Mouse (Mus musculus) embryonic facial prominence, embryonic 12.5 days (tissue): ENCODE measurements around the gene 4930407I10Rik. TPM values are rescaled to one million over a fixed set of nuclear protein-coding genes. Genes with fewer than 3 reads are reported as not detected.
A peak's percentile ranks its signal among the peaks of the same experiment; 100 is the strongest.

Experiments
- ATAC-seq: fragments of 200-750 bp; cut with Nextera tagmentation; 2 replicates; pipeline ENCODE4 v1.8.0; 2017; ENCODE audit not compliant: insufficient number of reproducible peaks, insufficient read depth, low FRiP score, low TSS enrichment
- H3K27ac ChIP-seq: fragments of 300-500 bp; sonication (generic); 2 replicates; pipeline ENCODE4 v1.5.1; 2016; ENCODE audit warnings: mild to moderate bottlenecking
- H3K27me3 ChIP-seq: fragments of 300-500 bp; sonication (generic); 2 replicates; pipeline ENCODE4 v1.6.1; 2016; ENCODE audit warnings: mild to moderate bottlenecking, moderate library complexity
- H3K36me3 ChIP-seq: fragments of 300-500 bp; sonication (generic); 2 replicates; pipeline ENCODE4 v1.6.1; 2016; ENCODE audit warnings: mild to moderate bottlenecking
- H3K4me1 ChIP-seq: fragments of 300-500 bp; sonication (generic); 2 replicates; pipeline ENCODE4 v1.6.1; 2016
- H3K4me2 ChIP-seq: fragments of 300-500 bp; sonication (generic); replicated peaks from 2 replicates; pipeline ENCODE4 v1.6.1; 2016; ENCODE audit warnings: mild to moderate bottlenecking, moderate library complexity
- H3K4me3 ChIP-seq: fragments of 300-500 bp; sonication (generic); 2 replicates; pipeline ENCODE4 v1.5.1; 2016; ENCODE audit warnings: mild to moderate bottlenecking
- H3K9ac ChIP-seq: fragments of 300-500 bp; sonication (generic); 2 replicates; pipeline ENCODE4 v1.6.1; 2016; ENCODE audit warnings: mild to moderate bottlenecking, moderate library complexity
- H3K9me3 ChIP-seq: fragments of 300-500 bp; sonication (generic); 2 replicates; pipeline ENCODE4 v1.6.1; 2016; ENCODE audit warnings: mild to moderate bottlenecking, moderate library complexity
- WGBS: fragments of 180-500 bp; shearing (Covaris S2); methylation state at CpG from one replicate; pipeline ENCODE4 v1.1.7; 2016; 5-methylcytosine and 5-hydroxymethylcytosine counted together
- polyA plus RNA-seq: library from polyadenylated mRNA; unstranded; fragments of >200 nt; fragmentation: Nextera tagmentation; extraction: Ambion mirVana; gene quantifications from 2 replicates; pipeline ENCODE4 v1.2.1, GENCODE M21; 2016

The 4930407I10Rik gene
- polyA plus RNA-seq, 1 experiment from 2014 or later, result 0.04 TPM

GRCm38 (mm10) chr15:82027276-82027675 is 31.7 kb upstream of the 4930407I10Rik start:
- H3K4me2 ChIP-seq, result no peak overlapping the region
- no peak overlapping the region for H3K9ac ChIP-seq
- H3K27ac ChIP-seq, result no peak overlapping the region
- 91% methylated on average over 7 of the region's 7 CpGs for WGBS
- H3K4me3 ChIP-seq, result no peak overlapping the region
- no peaks in the 10 kb centered on the region for H3K27me3 ChIP-seq
- no peaks in the 10 kb centered on the region for H3K4me1 ChIP-seq
- H3K36me3 ChIP-seq, result peaks cover 93% of the 10 kb centered on the region
- H3K9me3 ChIP-seq, result no peaks in the 10 kb centered on the region
- ATAC-seq, result no peak

DNA sequence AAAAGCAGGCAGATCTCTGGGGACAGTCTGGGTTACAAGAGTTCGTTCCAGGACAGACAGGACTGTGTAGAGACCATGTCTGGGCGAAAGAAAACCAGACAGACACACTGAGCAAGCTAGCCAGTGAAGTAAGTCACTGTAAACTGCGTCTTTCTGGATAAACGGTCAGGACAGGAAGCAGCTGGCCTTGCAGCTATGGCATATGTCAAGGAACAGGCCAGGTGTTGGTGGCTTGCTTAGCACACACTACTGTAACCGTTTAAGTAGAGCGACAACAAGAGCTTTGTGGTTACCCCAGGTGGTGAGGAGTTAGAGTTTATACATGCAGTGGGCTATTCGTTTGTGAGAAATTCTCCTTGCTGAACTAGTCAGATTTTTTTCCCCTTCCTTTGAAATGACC is 31.2 kb upstream of the 4930407I10Rik start:
- no peak overlapping the region for H3K9ac ChIP-seq

GRCm38 (mm10) chr15:82032386-82032785 is 26.6 kb upstream of the 4930407I10Rik start:
- Histone ChIP-seq H3K27me3 (no peaks in the 10 kb centered on the region), H3K4me3 (no peak overlapping the region), H3K27ac (no peak overlapping the region), H3K4me1 (no peaks in the 10 kb centered on the region), H3K36me3 (peaks cover 85% of the 10 kb centered on the region), H3K9ac (no peak overlapping the region), H3K9me3 (no peaks in the 10 kb centered on the region), H3K4me2 (no peak overlapping the region)
- no peak for ATAC-seq
- 91% methylated on average over 7 of the region's 7 CpGs for WGBS

More for the DNA sequence above, 31.2 kb upstream of the 4930407I10Rik start:
- Histone ChIP-seq H3K27me3 (no peaks in the 10 kb centered on the region), H3K4me1 (no peaks in the 10 kb centered on the region), H3K4me2 (no peak overlapping the region), H3K27ac (no peak overlapping the region), H3K9me3 (no peaks in the 10 kb centered on the region), H3K36me3 (peaks cover 93% of the 10 kb centered on the region), H3K4me3 (no peak overlapping the region)
- WGBS, result 83% methylated on average over 7 of the region's 7 CpGs
- no peak for ATAC-seq

DNA sequence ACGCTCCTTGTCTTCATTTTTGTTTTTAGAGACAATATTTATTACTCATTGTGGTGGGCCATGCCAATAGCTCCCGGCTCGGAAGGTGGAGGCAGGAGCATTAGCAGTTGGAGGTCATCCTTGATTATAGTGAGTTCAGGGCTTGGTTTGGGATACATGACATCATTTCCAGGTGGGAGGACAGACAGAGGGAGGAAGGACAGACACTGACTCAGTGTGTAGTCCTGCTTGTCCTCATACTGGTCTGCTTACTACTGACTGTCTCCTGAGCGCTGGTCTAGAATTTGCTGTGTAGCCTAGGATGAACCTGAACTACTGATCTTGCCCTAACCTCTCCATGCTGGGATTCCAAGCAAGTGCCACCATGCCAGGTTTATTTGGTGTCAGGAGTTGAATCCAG is 25.2 kb upstream of the 4930407I10Rik start, which contains the start of gene Desi1:
Gene Desi1 (minus strand): TSS at position 101 of the 400 bp plus-strand sequence.
- no peaks in the 10 kb centered on the region for H3K9me3 ChIP-seq
- no peak within 1 kb of the TSS for H3K4me2 ChIP-seq
- H3K4me3 ChIP-seq, result no peak within 1 kb of the TSS
- no peaks in the 10 kb centered on the region for H3K4me1 ChIP-seq
- no peak within 1 kb of the TSS for H3K27ac ChIP-seq
- no peaks in the 10 kb centered on the region for H3K27me3 ChIP-seq
- 92% methylated on average over 4 of the region's 4 CpGs for whole genome bisulfite sequencing
- ATAC-seq, result no peak
- no peak within 1 kb of the TSS for H3K9ac ChIP-seq
- peaks cover 83% of the 10 kb centered on the region for H3K36me3 ChIP-seq

DNA sequence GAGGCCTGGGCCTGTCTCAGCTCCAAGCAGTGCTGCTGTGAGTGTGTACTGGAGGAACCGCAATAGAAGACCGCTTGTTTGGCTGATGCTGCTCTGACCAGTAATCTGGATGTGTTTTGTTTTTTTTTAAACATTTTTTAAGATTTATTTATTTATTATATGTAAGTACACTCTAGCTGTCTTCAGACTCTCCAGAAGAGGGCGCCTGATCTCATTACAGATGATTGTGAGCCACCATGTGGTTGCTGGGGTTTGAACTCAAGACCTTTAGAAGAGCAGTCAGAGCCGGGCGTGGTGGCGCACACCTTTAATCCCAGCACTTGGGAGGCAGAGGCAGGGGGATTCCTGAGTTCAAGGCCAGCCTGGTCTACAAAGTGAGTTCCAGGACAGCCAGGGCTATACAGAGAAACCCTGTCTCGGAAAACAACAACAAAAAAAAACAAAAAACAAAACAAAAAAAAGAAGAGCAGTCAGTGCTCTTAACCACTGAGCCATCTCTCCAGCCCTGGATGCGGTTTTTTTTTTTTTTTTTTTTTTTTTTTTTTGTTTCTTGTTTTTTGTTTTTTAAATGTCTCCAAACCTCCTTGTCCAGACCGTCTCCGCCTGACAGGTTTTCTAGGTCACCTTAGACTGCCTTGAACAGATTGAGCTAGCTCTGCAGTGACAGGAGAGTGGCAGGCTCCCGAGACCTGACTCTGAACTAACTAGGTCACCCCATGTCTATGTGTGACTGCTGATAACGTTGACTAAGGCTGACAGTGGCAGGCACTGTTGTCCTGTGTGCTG is 22.9 kb upstream of the 4930407I10Rik start:
- Histone ChIP-seq H3K27ac (no peak overlapping the region), H3K4me1 (no peaks in the 10 kb centered on the region), H3K9ac (no peak overlapping the region), H3K27me3 (no peaks in the 10 kb centered on the region), H3K4me2 (no peak overlapping the region), H3K4me3 (no peak overlapping the region), H3K36me3 (peaks cover 81% of the 10 kb centered on the region), H3K9me3 (no peaks in the 10 kb centered on the region)
- WGBS, result 86% methylated on average over 12 of the region's 12 CpGs
- ATAC-seq, result no peak

GRCm38 (mm10) chr15:82040650-82041049 is 18.3 kb upstream of the 4930407I10Rik start:
- H3K4me3 ChIP-seq, result no peak overlapping the region
- H3K4me2 ChIP-seq, result no peak overlapping the region
- no peaks in the 10 kb centered on the region for H3K9me3 ChIP-seq
- no peak overlapping the region for H3K9ac ChIP-seq
- H3K27ac ChIP-seq, result no peak overlapping the region
- ATAC-seq, result no peak
- no peaks in the 10 kb centered on the region for H3K27me3 ChIP-seq
- peaks cover 58% of the 10 kb centered on the region for H3K36me3 ChIP-seq
- peaks cover 3% of the 10 kb centered on the region; the same call in 1 of the 2 replicates for H3K4me1 ChIP-seq
- WGBS, result 92% methylated on average over 1 of the region's 1 CpGs

- Histone ChIP-seq H3K4me1 (peaks cover 12% of the 10 kb centered on the region), H3K4me2 (no peak overlapping the region), H3K9ac (no peak overlapping the region), H3K4me3 (no peak overlapping the region), H3K9me3 (no peaks in the 10 kb centered on the region), H3K27ac (no peak overlapping the region), H3K27me3 (no peaks in the 10 kb centered on the region), H3K36me3 (peaks cover 32% of the 10 kb centered on the region)
- WGBS, result 95% methylated on average over 7 of the region's 7 CpGs
- no peak for ATAC-seq
Measured at GRCm38 (mm10) chr15:82044166-82044784, 14.7 kb upstream of the 4930407I10Rik start.

GRCm38 (mm10) chr15:82046246-82046891 is 12.6 kb upstream of the 4930407I10Rik start:
- no peaks in the 10 kb centered on the region for H3K27me3 ChIP-seq
- H3K4me2 ChIP-seq, result peak overlapping the region; percentile 84
- peaks cover 12% of the 10 kb centered on the region for H3K4me1 ChIP-seq
- no peak overlapping the region for H3K27ac ChIP-seq
- no peak for ATAC-seq
- H3K36me3 ChIP-seq, result peaks cover 16% of the 10 kb centered on the region
- H3K9me3 ChIP-seq, result no peaks in the 10 kb centered on the region
- H3K4me3 ChIP-seq, result peak overlapping the region; percentile 99
- WGBS, result 3% methylated on average over 26 of the region's 26 CpGs
- H3K9ac ChIP-seq, result peak overlapping the region; percentile 97

GRCm38 (mm10) chr15:82047080-82047883 is 11.7 kb upstream of the 4930407I10Rik start, which contains the start of gene Snu13:
Gene Snu13 (minus strand): TSS chr15:82047598.
- Histone ChIP-seq H3K36me3 (peaks cover 15% of the 10 kb centered on the region), H3K27ac (peak within 1 kb of the TSS; percentile 90), H3K4me3 (peak within 1 kb of the TSS; percentile 99), H3K4me2 (peak within 1 kb of the TSS; percentile 84), H3K9ac (peak within 1 kb of the TSS; percentile 97), H3K9me3 (no peaks in the 10 kb centered on the region), H3K27me3 (no peaks in the 10 kb centered on the region), H3K4me1 (peaks cover 12% of the 10 kb centered on the region)
- peak; percentile 59; the same call in 1 of the 2 replicates for ATAC-seq
- under 1% methylated on average over 72 of the region's 74 CpGs for WGBS

GRCm38 (mm10) chr15:82052544-82052943 is 6.4 kb upstream of the 4930407I10Rik start:
- H3K4me2 ChIP-seq, result no peak overlapping the region
- H3K4me1 ChIP-seq, result no peaks in the 10 kb centered on the region
- WGBS, result 53% methylated on average over 5 of the region's 5 CpGs
- no peak for ATAC-seq
- no peaks in the 10 kb centered on the region for H3K9me3 ChIP-seq
- H3K4me3 ChIP-seq, result no peak overlapping the region
- H3K27me3 ChIP-seq, result no peaks in the 10 kb centered on the region
- H3K27ac ChIP-seq, result no peak overlapping the region
- no peaks in the 10 kb centered on the region for H3K36me3 ChIP-seq
- no peak overlapping the region for H3K9ac ChIP-seq

- ATAC-seq, result no peak
- no peak overlapping the region; the same call in 1 of the 2 replicates for H3K27ac ChIP-seq
- WGBS, result 30% methylated on average over 14 of the region's 14 CpGs
- H3K27me3 ChIP-seq, result peaks cover 22% of the 10 kb centered on the region; the same call in 1 of the 2 replicates
- peak overlapping the region; percentile 5 for H3K4me2 ChIP-seq
- H3K9ac ChIP-seq, result no peak overlapping the region
- peaks cover 7% of the 10 kb centered on the region; the same call in 1 of the 2 replicates for H3K4me1 ChIP-seq
- no peak overlapping the region for H3K4me3 ChIP-seq
- no peaks in the 10 kb centered on the region for H3K9me3 ChIP-seq
- H3K36me3 ChIP-seq, result no peaks in the 10 kb centered on the region
Measured at GRCm38 (mm10) chr15:82063909-82064308, 5.0 kb downstream of the 4930407I10Rik start.
